Mouse (Mus musculus) hindbrain, embryonic 15.5 days (tissue): ENCODE data around the gene Rnf157. TPM values are rescaled to one million over a fixed set of nuclear protein-coding genes. Genes with fewer than 3 reads are reported as not detected.

ENCODE experiments used
- ATAC-seq: fragments of 200-750 bp; cut with Nextera tagmentation; 2 replicates; pipeline ENCODE4 v1.8.0; 2017; ENCODE audit warnings: low read depth, moderate number of reproducible peaks, moderate TSS enrichment; ENCODE audit not compliant: low FRiP score
- H3K27ac ChIP-seq: fragments of 300-500 bp; sonication (generic); replicated peaks from 2 replicates; pipeline ENCODE4 v1.5.1; 2015; ENCODE audit warnings: mild to moderate bottlenecking, inconsistent platforms
- H3K27me3 ChIP-seq: fragments of 300-500 bp; sonication (generic); 2 replicates; pipeline ENCODE4 v1.6.1; 2015; ENCODE audit warnings: control low read depth, inconsistent platforms
- H3K36me3 ChIP-seq: fragments of 300-500 bp; sonication (generic); 2 replicates; pipeline ENCODE4 v1.6.1; 2015; ENCODE audit warnings: control low read depth, inconsistent platforms
- H3K4me1 ChIP-seq: fragments of 300-500 bp; sonication (generic); replicated peaks from 2 replicates; pipeline ENCODE4 v1.6.1; 2015; ENCODE audit warnings: control low read depth, inconsistent platforms
- H3K4me2 ChIP-seq: fragments of 300-500 bp; sonication (generic); 2 replicates; pipeline ENCODE4 v1.6.1; 2015; ENCODE audit warnings: moderate library complexity, mild to moderate bottlenecking, inconsistent platforms
- H3K4me3 ChIP-seq: fragments of 300-500 bp; sonication (generic); 2 replicates; pipeline ENCODE4 v1.5.1; 2015; ENCODE audit warnings: mild to moderate bottlenecking, inconsistent platforms
- H3K9ac ChIP-seq: fragments of 300-500 bp; sonication (generic); 2 replicates; pipeline ENCODE4 v1.6.1; 2015; ENCODE audit warnings: inconsistent platforms
- H3K9me3 ChIP-seq: fragments of 300-500 bp; sonication (generic); 2 replicates; pipeline ENCODE4 v1.6.1; 2016; ENCODE audit warnings: control low read depth, inconsistent platforms
- WGBS: fragments of 180-500 bp; shearing (Covaris S2); methylation state at CpG from one replicate; pipeline ENCODE4 v1.1.7; 2015; 5-methylcytosine and 5-hydroxymethylcytosine counted together
- polyA plus RNA-seq: library from polyadenylated mRNA; unstranded; fragments of >200 nt; fragmentation: Nextera tagmentation; extraction: Ambion mirVana; gene quantifications from 2 replicates; pipeline ENCODE4 v1.2.1, GENCODE M21; 2015

Rnf157 gene
- polyA plus RNA-seq, 1 experiment from 2014 or later = 78.1 TPM

DNA sequence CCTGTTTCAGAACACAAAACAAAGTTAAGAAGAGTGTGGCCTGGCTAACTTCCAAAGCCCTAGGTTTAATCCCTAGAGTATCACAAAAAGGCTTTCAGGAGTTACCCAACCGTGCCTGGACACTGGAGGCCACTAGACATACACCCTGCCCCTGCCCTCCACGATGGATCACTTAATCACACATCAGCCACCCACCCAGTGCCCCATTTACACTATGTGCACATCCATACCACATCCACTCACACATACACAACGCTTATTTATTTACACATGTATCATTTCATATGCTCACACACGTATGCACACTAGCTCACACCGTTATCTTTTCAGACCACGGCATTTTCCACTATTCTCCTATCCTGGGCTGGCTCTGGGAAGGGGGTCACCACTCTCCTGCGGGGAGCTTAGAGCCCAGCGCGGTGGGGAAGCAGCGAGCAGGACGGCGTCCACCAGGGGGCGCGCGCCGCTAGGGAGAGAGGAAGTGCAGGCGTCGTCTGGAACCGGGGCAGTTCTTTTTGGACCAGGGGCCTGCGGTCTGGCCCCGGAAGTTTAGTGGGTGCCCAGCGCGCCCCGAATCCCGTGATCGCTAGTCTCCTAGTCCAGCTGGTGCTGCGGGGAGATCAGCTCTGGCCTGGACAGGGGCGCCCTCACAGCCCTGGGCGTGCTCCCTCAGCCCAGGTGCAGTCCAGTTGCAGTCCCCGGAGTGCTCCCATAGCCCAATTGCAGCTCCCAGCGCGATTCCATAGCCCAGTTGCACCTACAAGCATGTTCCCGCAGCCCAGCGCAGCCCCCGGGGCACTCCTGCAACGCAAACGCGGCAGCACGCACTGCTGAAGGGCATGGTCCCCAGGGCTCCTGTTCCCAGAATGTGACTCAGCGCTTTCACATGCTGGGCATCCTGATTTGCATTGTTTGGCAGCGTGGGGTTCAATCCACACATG, 93.8 kb downstream of the Rnf157 start:
- WGBS = 3% methylated on average over 41 of the region's 41 CpGs
- ATAC-seq = peak; percentile 85
- no peaks in the 10 kb centered on the region for H3K36me3 ChIP-seq
- no peaks in the 10 kb centered on the region; the same call in 1 of the 2 replicates for H3K27me3 ChIP-seq
- peak overlapping the region; percentile 97 for H3K4me2 ChIP-seq
- peak overlapping the region; percentile 44 for H3K4me3 ChIP-seq
- peak overlapping the region; percentile 59 for H3K9ac ChIP-seq
- H3K4me1 ChIP-seq = peaks cover 10% of the 10 kb centered on the region
- no peaks in the 10 kb centered on the region for H3K9me3 ChIP-seq
- no peak overlapping the region for H3K27ac ChIP-seq

DNA sequence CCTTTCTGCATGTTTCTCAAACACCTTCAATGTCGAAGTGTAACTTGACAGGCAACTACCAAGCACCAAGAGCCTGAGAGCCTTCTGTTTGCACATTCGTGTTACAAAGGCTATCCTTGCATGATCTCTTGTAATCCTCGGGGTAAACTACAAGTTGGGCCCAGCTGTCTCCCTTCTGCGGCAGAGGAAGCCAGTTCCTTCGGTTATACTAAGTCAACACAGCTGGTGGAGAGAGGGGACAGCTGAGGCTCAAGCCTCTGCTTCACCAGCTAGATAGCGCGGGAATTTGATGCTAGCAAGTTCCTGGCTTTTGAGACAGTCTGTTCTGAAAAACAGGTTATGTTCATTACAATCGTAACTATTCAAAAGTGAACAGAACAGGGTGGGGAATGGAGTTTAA, 100.5 kb downstream of the Rnf157 start:
- H3K27me3 ChIP-seq = no peaks in the 10 kb centered on the region
- H3K36me3 ChIP-seq = no peaks in the 10 kb centered on the region
- H3K4me2 ChIP-seq = no peak overlapping the region
- no peaks in the 10 kb centered on the region for H3K9me3 ChIP-seq
- H3K27ac ChIP-seq = no peak overlapping the region
- no peak overlapping the region for H3K9ac ChIP-seq
- 61% methylated on average over 8 of the region's 8 CpGs for WGBS
- no peak for ATAC-seq
- H3K4me3 ChIP-seq = no peak overlapping the region
- H3K4me1 ChIP-seq = peaks cover 5% of the 10 kb centered on the region; the same call in 1 of the 2 replicates

DNA sequence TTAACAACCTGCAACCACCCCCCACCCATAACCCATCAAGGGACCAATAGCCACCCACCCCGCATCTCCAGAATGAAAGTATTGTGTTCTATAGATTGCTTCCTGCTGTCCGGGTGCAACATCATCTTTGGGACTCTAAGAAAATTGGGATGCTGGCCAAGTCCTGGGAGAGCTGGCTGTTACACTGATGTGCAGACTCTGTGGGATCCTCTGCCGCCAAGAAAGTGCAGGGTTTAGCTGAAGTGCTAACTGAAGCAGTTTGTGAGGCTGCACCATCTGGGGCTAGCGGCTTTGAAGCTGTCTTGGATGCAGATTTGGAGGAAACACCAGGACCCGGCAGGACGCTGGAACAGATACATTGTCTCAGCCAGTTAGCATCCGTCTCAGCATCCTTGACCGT, 101.7 kb downstream of the Rnf157 start:
- ATAC-seq = no peak
- Histone ChIP-seq H3K9me3 (no peaks in the 10 kb centered on the region), H3K4me2 (no peak overlapping the region), H3K4me3 (no peak overlapping the region), H3K36me3 (no peaks in the 10 kb centered on the region), H3K9ac (no peak overlapping the region), H3K27me3 (no peaks in the 10 kb centered on the region), H3K27ac (no peak overlapping the region), H3K4me1 (peaks cover 5% of the 10 kb centered on the region; the same call in 1 of the 2 replicates)
- WGBS = 42% methylated on average over 8 of the region's 8 CpGs

DNA sequence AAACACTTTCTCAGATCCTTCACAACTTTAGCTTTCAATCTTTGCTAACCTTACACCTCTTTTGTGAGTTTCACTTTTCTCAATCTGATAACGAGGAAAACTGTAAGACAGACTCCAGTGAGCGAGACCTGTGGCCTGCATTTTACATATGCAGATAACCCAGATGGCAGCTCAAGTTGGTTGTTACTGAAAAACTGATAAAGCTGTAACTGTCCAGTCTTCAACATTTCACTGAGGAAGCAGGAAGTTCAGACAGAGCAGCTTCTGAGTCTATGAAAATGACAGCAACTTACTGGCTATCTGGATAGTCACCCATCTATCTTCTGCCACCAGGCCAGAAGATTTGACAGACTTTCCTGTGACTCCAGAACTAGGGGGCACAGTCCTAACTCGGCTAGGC, 103.2 kb downstream of the Rnf157 start:
- Histone ChIP-seq H3K9me3 (no peaks in the 10 kb centered on the region), H3K36me3 (peaks cover 3% of the 10 kb centered on the region; the same call in 1 of the 2 replicates), H3K4me2 (no peak overlapping the region), H3K9ac (no peak overlapping the region), H3K4me1 (peaks cover 14% of the 10 kb centered on the region), H3K27me3 (no peaks in the 10 kb centered on the region), H3K27ac (no peak overlapping the region), H3K4me3 (no peak overlapping the region)
- WGBS = 81% methylated on average over 3 of the region's 3 CpGs
- no peak for ATAC-seq

DNA sequence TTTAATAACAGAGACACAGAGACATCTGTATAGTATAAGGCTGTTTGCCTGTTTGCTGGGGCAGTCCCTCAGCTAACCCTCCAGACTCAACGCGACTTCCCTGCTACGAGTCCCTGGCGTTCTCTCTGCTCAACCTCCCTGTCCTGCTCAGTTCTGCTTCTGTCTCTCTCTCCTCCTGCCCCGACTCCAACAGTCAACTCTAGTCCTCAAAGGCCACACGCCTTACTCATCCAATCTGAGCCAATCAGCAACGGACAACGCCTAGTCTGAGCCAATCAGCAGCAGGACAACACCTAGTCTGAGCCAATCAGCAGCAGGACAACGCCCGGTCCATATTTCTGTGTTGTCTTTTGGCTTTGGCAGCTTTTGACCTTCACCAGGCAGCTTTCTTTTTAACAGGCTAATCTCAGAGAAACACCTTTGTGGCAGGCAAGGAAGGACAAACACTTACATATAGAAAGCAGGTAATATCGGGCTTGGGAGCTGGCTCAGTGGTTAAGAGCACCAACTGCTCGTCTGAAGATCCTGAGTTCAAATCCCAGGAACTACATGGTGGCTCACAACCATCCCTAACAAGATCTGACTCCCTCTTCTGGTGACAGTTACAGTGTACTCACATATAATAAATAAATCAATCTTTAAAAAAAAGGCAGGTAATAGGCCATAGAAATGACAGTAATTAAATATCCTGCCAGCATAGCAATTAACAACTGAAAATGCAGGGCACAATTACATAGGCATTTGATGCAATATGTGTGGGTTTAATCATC, 104.9 kb downstream of the Rnf157 start:
- Histone ChIP-seq H3K4me2 (no peak overlapping the region), H3K27ac (no peak overlapping the region), H3K9ac (no peak overlapping the region), H3K27me3 (no peaks in the 10 kb centered on the region), H3K4me3 (no peak overlapping the region), H3K36me3 (peaks cover 19% of the 10 kb centered on the region), H3K4me1 (peaks cover 14% of the 10 kb centered on the region), H3K9me3 (no peaks in the 10 kb centered on the region)
- no peak for ATAC-seq
- 95% methylated on average over 12 of the region's 12 CpGs for WGBS

DNA sequence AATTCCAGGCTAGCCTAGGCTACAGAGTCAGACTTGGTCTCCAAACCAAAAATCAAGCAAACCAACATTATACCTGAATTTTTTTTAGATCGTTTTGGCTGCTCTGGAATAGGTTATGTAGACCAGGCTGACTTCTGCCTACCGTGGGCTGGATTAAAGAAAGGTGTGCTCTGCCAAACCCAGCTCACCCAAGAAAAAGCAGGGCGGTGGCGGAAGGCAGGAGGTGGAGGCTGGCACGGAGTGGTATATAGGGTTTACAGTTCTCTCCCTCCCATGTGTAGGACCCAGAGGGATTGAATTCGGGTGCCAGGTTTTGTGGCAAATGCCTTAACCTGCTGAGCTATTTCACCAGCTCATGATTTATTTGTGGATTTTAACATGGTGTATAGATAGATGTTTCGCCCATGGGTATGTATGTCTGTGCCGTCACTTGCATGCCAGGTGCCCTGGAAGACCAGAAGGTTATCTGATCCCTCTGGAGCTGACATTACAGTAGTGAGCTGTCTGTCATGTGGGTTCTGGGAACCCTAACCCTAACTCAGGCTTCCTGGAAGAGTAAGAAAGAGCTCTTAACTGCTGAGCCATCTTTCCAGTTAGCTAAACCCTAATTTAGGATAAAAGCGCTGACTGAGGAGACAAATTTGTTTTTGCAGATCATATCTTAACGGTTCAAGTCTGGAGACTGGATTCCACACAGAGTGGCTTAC, 105.7 kb downstream of the Rnf157 start, which contains the start of gene Exoc7:
Exoc7 (minus strand) TSS at position 215 of the 707 bp plus-strand sequence.
- no peak for ATAC-seq
- peak within 1 kb of the TSS; percentile 70 for H3K27ac ChIP-seq
- peak within 1 kb of the TSS; percentile 66 for H3K4me3 ChIP-seq
- peak within 1 kb of the TSS; percentile 73 for H3K9ac ChIP-seq
- 85% methylated on average over 10 of the region's 10 CpGs for WGBS
- no peaks in the 10 kb centered on the region for H3K9me3 ChIP-seq
- H3K27me3 ChIP-seq = no peaks in the 10 kb centered on the region
- H3K36me3 ChIP-seq = peaks cover 26% of the 10 kb centered on the region
- peaks cover 14% of the 10 kb centered on the region for H3K4me1 ChIP-seq
- H3K4me2 ChIP-seq = peak within 1 kb of the TSS; percentile 76

DNA sequence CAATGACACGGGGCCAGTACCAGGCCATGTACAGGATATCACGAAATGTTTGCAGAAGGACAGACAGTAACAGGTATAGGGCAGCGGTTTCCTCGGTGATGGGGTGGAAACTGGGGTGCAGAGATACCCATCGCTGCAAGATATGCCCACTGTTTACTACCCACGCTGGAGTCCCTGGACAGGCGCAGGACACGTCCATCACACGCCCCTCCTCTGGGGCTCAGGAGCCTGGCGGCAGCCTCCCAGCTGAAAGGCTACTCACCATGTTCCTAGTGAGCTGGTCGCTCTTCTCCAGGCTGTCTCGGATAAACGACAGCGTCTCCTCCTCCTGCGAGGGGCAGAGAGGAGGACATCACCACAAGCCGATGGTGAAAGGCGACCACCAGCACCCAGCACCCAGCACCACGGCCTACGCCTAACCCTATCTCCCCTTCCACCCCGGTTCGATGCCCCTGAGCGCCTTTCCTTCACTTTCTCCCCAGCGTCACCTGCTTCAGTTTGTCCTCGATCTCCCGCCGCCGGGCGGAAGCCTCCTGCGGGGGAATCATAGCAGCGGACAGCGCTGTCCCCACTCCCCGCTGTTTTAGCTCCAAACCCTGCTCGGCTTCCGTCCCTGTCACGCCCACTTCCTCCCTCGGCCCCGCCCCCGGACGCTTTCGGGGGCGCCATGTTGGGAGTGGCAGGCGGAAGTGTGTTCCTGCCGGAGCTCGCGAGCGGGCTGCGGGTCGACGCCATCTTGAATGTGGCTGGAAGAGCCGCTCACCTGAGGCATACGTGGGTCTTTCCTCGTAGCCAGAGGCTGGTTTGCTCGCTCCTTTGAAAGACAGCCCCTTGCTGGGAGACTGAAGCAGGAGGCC, 106.5 kb downstream of the Rnf157 start:
- Histone ChIP-seq H3K27ac (peak overlapping the region; percentile 70), H3K4me2 (peak overlapping the region; percentile 76), H3K27me3 (no peaks in the 10 kb centered on the region), H3K4me1 (peaks cover 13% of the 10 kb centered on the region), H3K9me3 (no peaks in the 10 kb centered on the region), H3K9ac (peak overlapping the region; percentile 73), H3K4me3 (peak overlapping the region; percentile 66), H3K36me3 (peaks cover 34% of the 10 kb centered on the region)
- ATAC-seq = peak; percentile 96
- WGBS = 2% methylated on average over 53 of the region's 53 CpGs

DNA sequence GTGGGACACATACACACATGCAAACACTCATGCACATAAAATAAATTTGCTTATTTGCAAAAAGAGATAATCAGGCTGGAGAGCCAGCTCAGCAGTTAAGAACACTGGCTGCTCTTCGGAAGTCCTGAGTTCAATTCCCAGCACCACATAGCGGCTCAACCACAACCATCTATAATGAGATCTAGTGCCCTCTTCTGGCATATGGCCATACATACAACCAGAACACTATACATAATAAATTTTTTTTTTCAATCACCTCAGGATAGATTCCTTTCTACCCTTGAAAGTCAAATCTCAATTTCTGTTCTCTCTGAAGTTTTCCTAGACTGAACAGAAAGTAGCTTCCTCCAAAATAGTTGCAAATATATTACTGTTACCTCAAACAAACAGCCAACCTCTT, 107.4 kb downstream of the Rnf157 start:
- H3K36me3 ChIP-seq = peaks cover 43% of the 10 kb centered on the region
- peaks cover 9% of the 10 kb centered on the region for H3K4me1 ChIP-seq
- H3K4me2 ChIP-seq = peak overlapping the region; percentile 76
- no peak for ATAC-seq
- WGBS = 95% methylated on average over 2 of the region's 2 CpGs
- H3K27me3 ChIP-seq = no peaks in the 10 kb centered on the region
- no peak overlapping the region for H3K9ac ChIP-seq
- H3K4me3 ChIP-seq = peak overlapping the region; percentile 66
- H3K9me3 ChIP-seq = no peaks in the 10 kb centered on the region
- H3K27ac ChIP-seq = no peak overlapping the region

DNA sequence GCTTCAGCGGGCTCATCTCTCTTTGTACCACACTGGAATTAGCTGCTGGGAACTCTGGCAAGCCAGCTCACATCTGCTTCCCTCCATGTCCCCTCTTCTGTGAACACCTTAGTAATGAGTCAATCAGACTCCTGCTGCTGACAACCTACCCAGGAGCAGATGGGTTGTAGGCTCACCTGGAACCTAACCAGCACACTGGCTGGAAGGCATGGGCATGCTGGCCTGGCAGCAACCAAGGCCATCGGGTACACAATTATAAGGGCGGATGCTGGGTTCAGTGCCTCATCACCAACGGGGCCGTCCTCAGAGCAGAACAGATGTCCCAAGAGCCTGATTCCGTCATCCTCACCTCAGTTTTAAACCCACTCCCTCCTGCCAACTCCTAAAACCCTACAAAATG, 114.2 kb downstream of the Rnf157 start:
- Histone ChIP-seq H3K9ac (no peak overlapping the region), H3K4me3 (no peak overlapping the region), H3K27me3 (no peaks in the 10 kb centered on the region), H3K27ac (no peak overlapping the region), H3K9me3 (no peaks in the 10 kb centered on the region), H3K4me2 (no peak overlapping the region), H3K36me3 (peaks cover 67% of the 10 kb centered on the region), H3K4me1 (no peaks in the 10 kb centered on the region)
- WGBS = 92% methylated on average over 6 of the region's 6 CpGs
- no peak for ATAC-seq

DNA sequence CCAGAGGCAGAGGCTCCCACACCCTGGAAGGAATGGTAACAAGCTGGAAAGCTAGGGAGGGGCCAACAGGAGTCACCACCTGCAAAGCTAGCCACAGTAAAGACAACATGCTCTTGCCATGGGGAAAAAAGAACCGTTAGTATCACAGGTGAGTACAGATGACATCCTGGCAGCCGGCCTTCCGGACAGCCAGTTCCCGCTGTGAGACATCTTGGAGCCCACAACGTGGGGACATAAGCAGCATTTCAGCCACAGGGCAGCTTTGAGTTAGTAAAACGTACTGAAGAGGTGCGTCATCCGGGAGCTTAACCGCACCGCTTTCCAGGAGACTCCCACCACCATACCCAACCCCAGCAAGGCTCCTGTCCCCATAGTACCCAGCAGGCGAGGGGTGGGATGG, 114.6 kb downstream of the Rnf157 start:
- Histone ChIP-seq H3K4me1 (no peaks in the 10 kb centered on the region), H3K4me3 (no peak overlapping the region), H3K9ac (no peak overlapping the region), H3K4me2 (no peak overlapping the region), H3K9me3 (no peaks in the 10 kb centered on the region), H3K36me3 (peaks cover 64% of the 10 kb centered on the region), H3K27me3 (no peaks in the 10 kb centered on the region), H3K27ac (no peak overlapping the region)
- 88% methylated on average over 11 of the region's 11 CpGs for whole genome bisulfite sequencing
- no peak for ATAC-seq

DNA sequence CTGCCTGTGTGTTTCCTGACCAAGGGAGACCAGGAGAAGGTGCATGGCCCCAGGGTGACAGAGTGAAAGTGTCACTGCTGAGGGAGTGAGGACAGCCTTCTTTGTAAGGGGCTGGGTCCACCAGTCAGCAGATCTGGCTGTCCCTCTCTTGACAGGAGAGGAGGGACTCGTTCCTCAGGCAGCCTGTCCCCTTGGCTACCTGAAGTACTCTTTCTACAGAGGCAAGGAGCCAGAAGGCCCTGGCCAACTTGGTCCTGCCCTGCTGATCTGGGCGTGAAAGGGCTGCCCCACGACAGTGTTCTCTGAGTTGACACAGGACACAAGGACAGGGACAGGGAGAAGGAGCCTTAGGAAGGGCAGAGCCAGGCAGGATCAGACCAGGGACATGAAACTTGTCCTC, 115.8 kb downstream of the Rnf157 start:
- WGBS = 82% methylated on average over 3 of the region's 3 CpGs
- no peak for ATAC-seq

More for the DNA sequence above, 115.8 kb downstream of the Rnf157 start:
- H3K4me1 ChIP-seq = no peaks in the 10 kb centered on the region
- H3K4me3 ChIP-seq = no peak overlapping the region
- H3K36me3 ChIP-seq = peaks cover 56% of the 10 kb centered on the region
- no peak overlapping the region for H3K9ac ChIP-seq
- no peak overlapping the region for H3K4me2 ChIP-seq
- no peak overlapping the region for H3K27ac ChIP-seq
- no peaks in the 10 kb centered on the region for H3K27me3 ChIP-seq
- H3K9me3 ChIP-seq = no peaks in the 10 kb centered on the region
